Mouse (Mus musculus) forebrain, embryonic 13.5 days (tissue): ENCODE results near the gene Acer2. TPM values are rescaled to one million over a fixed set of nuclear protein-coding genes. Genes with fewer than 3 reads are reported as not detected.
A peak's percentile ranks its signal among the peaks of the same experiment; 100 is the strongest.
"Not testable (repeated sequence)": the region's sequence is repeated elsewhere in the genome, so short reads cannot be mapped to it uniquely, and the experiment has no call there.

Experiments
- ATAC-seq: fragments of 200-750 bp; cut with Nextera tagmentation; 2 replicates; pipeline ENCODE4 v1.8.0; 2017
- H3K27ac ChIP-seq: fragments of 300-500 bp; sonication (generic); 2 replicates; pipeline ENCODE4 v1.5.1; 2015; ENCODE audit warnings: inconsistent platforms, mild to moderate bottlenecking, moderate library complexity
- H3K27me3 ChIP-seq: fragments of 300-500 bp; sonication (generic); 2 replicates; pipeline ENCODE4 v1.6.1; 2015; ENCODE audit warnings: mild to moderate bottlenecking, inconsistent platforms
- H3K36me3 ChIP-seq: fragments of 300-500 bp; sonication (generic); 2 replicates; pipeline ENCODE4 v1.6.1; 2015; ENCODE audit warnings: mild to moderate bottlenecking, inconsistent platforms; ENCODE audit not compliant: poor library complexity, severe bottlenecking
- H3K4me1 ChIP-seq: fragments of 300-500 bp; sonication (generic); 2 replicates; pipeline ENCODE4 v1.6.1; 2015; ENCODE audit warnings: inconsistent platforms
- H3K4me2 ChIP-seq: fragments of 300-500 bp; sonication (generic); 2 replicates; pipeline ENCODE4 v1.6.1; 2015; ENCODE audit warnings: inconsistent platforms, mild to moderate bottlenecking, moderate library complexity
- H3K4me3 ChIP-seq: fragments of 300-500 bp; sonication (generic); 2 replicates; pipeline ENCODE4 v1.5.1; 2015; ENCODE audit warnings: mild to moderate bottlenecking, inconsistent platforms
- H3K9ac ChIP-seq: fragments of 300-500 bp; sonication (generic); 2 replicates; pipeline ENCODE4 v1.6.1; 2015; ENCODE audit warnings: mild to moderate bottlenecking, inconsistent platforms
- H3K9me3 ChIP-seq: fragments of 300-500 bp; sonication (generic); replicated peaks from 2 replicates; pipeline ENCODE4 v1.6.1; 2016; ENCODE audit warnings: inconsistent platforms
- WGBS: fragments of 180-500 bp; shearing (Covaris S2); methylation state at CpG from one replicate; pipeline ENCODE4 v1.1.7; 2015; 5-methylcytosine and 5-hydroxymethylcytosine counted together
- polyA plus RNA-seq: library from polyadenylated mRNA; unstranded; fragments of >200 nt; fragmentation: Nextera tagmentation; extraction: Ambion mirVana; gene quantifications from 2 replicates; pipeline ENCODE4 v1.2.1, GENCODE M21; 2015

The Acer2 gene
- 10.9 and 14.0 TPM in 2 replicates for polyA plus RNA-seq

DNA sequence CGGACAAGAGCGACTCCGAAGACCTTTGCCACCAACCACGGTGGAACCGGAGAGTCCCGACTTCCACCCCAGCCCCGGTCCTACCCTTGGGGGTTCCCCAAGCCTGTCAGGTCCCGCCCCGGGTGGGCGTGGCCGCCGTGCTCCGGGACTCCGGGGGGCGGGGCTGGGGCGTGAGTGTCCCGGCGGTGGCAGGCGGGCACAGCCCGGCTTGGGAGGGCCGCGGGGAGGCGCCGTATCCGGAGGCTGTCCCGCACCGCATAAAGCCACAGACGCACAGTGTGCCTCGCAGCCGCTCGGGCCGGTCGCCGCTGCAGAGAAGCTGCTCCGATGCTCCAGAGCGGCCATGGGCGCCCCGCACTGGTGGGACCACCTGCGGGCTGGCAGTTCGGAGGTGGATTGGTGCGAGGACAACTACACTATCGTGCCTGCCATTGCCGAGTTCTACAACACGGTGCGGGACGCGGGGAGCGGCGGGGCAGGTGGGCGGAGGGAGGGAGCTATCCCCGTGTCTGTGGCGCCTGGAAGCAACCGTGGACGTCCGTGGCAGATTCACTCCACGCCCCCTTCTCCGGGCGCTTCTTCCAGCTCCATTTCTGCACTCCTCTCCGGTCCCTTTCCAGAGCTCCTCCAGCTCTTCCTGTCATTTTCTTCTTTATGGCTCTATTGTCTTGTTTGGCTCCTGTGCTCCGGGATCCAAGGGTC is at the start of gene Acer2:
Acer2 (plus strand) TSS at position 251 of the 702 bp plus-strand sequence.
- Histone ChIP-seq H3K9ac (peak within 1 kb of the TSS; percentile 77), H3K27me3 (peaks cover 18% of the 10 kb centered on the region), H3K4me2 (peak within 1 kb of the TSS; percentile 93), H3K9me3 (no peaks in the 10 kb centered on the region), H3K27ac (no peak within 1 kb of the TSS), H3K4me1 (peaks cover 3% of the 10 kb centered on the region; the same call in 1 of the 2 replicates), H3K4me3 (peak within 1 kb of the TSS; percentile 62), H3K36me3 (no peaks in the 10 kb centered on the region)
- under 1% methylated on average over 60 of the region's 60 CpGs for WGBS
- peak; percentile 96 for ATAC-seq

DNA sequence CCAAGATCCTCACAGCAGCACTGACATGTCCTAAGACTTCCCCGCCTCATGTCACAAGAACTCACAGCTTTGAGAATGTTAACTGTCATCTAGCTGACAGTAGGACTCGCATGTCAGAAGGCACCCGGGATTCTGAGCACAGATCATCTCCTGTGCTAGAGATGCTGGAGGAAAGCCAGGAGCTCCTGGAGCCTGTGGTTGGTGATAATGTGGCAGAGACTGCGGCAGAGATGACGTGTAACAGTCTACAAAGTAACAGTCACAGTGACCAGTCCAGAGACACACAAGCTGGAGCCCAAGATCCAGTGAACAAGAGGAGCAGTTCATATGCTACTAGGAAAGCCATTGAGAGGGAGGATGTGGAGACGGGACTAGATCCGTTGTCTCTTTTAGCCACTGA is 49.1 kb upstream of the Acer2 start:
- no peaks in the 10 kb centered on the region for H3K9me3 ChIP-seq
- H3K9ac ChIP-seq, result no peak overlapping the region
- no peaks in the 10 kb centered on the region for H3K4me1 ChIP-seq
- H3K27ac ChIP-seq, result no peak overlapping the region
- ATAC-seq, result no peak
- H3K27me3 ChIP-seq, result no peaks in the 10 kb centered on the region
- H3K36me3 ChIP-seq, result peaks cover 45% of the 10 kb centered on the region
- no peak overlapping the region for H3K4me3 ChIP-seq
- no peak overlapping the region for H3K4me2 ChIP-seq
- WGBS, result 89% methylated on average over 7 of the region's 7 CpGs

DNA sequence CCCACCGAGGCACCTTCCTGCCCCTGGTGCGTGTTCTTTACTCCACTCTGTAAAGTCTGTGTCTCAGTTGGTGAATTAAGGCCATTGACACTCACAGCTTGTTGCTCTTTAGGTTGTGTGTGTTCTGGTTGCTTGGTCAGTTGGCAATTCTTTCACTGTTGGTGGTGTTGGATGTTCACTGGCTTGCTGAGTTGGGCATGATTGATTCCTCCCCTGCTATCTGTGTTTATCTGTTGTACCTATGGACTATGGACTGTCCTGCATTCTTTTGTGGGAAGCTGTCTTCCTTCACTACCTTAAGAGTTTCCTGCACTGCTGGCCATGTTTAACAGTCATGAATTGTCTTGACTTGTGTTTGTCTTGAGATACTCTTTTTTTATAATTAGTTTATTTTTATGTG is 42.3 kb upstream of the Acer2 start:
- H3K9ac ChIP-seq, result no peak overlapping the region
- no peak overlapping the region for H3K4me3 ChIP-seq
- no peak for ATAC-seq
- H3K36me3 ChIP-seq, result peaks cover 46% of the 10 kb centered on the region
- 89% methylated on average over 2 of the region's 2 CpGs for WGBS
- no peak overlapping the region for H3K4me2 ChIP-seq
- H3K9me3 ChIP-seq, result no peaks in the 10 kb centered on the region
- no peak overlapping the region for H3K27ac ChIP-seq
- H3K4me1 ChIP-seq, result no peaks in the 10 kb centered on the region
- H3K27me3 ChIP-seq, result no peaks in the 10 kb centered on the region

GRCm38 (mm10) chr4:86841141-86841540 is 33.1 kb upstream of the Acer2 start:
- not testable (repeated sequence) for H3K4me2 ChIP-seq, H3K4me1 ChIP-seq, H3K9ac ChIP-seq, H3K9me3 ChIP-seq, H3K27ac ChIP-seq, ATAC-seq, H3K4me3 ChIP-seq, H3K27me3 ChIP-seq
- peaks cover 73% of the 10 kb centered on the region for H3K36me3 ChIP-seq
- WGBS, result 96% methylated on average over 2 of the region's 2 CpGs

DNA sequence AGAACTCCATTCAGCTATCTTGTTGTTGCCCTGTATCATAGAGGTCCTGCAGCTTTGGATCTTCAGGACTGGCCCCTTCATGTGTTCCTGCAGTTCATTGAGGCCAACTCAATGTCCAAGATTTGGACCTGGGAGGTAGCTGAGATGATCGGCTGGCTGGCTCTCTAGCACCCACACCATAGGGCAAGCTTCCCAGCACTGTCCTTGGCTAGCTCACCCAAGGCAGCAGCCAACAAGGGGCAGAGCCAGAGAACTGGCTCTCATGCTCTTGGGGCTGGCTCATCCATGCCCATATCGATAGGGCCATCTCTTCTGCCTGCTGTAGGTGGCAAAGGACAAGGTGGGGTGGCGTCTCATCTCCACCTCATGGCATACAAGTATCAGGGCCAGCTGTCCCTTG is 28.8 kb upstream of the Acer2 start:
- H3K4me3 ChIP-seq, result no peak overlapping the region
- no peak overlapping the region for H3K9ac ChIP-seq
- no peaks in the 10 kb centered on the region for H3K4me1 ChIP-seq
- no peaks in the 10 kb centered on the region for H3K9me3 ChIP-seq
- no peak overlapping the region for H3K27ac ChIP-seq
- H3K27me3 ChIP-seq, result no peaks in the 10 kb centered on the region
- no peak overlapping the region for H3K4me2 ChIP-seq
- no peak for ATAC-seq
- WGBS, result 96% methylated on average over 3 of the region's 3 CpGs
- H3K36me3 ChIP-seq, result peaks cover 60% of the 10 kb centered on the region

- Histone ChIP-seq H3K4me1 (no peaks in the 10 kb centered on the region), H3K27me3 (no peaks in the 10 kb centered on the region), H3K9me3 (no peaks in the 10 kb centered on the region), H3K36me3 (peaks cover 54% of the 10 kb centered on the region), H3K4me2 (no peak overlapping the region), H3K27ac (no peak overlapping the region), H3K9ac (no peak overlapping the region), H3K4me3 (no peak overlapping the region)
- WGBS, result 90% methylated on average over 2 of the region's 2 CpGs
- no peak for ATAC-seq
Observed at GRCm38 (mm10) chr4:86847246-86847645, 26.9 kb upstream of the Acer2 start.

DNA sequence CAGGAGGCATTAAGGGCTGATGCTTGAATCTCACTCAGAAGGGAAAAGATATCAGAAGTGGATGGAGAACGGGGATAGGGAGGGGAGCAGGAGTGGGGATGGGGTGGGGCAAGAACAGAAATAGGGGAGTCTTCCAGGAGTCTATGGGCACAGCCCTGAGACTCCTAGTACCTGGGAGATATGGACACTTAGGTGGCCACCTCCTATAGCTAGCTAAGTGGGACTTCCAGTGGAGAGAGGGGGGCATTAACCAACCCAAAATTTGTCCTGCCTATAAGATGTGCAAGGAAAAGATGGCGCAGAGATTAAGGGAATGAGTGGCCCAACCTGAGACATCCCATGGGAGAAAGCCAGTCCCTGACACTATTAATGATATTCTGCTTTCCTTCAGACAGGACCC is 22.9 kb upstream of the Acer2 start:
- H3K36me3 ChIP-seq, result peaks cover 56% of the 10 kb centered on the region
- H3K27ac ChIP-seq, result no peak overlapping the region
- no peak overlapping the region for H3K4me2 ChIP-seq
- H3K9me3 ChIP-seq, result no peaks in the 10 kb centered on the region
- no peak overlapping the region for H3K9ac ChIP-seq
- WGBS, result 85% methylated on average over 2 of the region's 2 CpGs
- peaks cover 9% of the 10 kb centered on the region for H3K4me1 ChIP-seq
- ATAC-seq, result 0 out of 2 replicates have a peak, but pooled peaks have one; percentile 25
- no peaks in the 10 kb centered on the region for H3K27me3 ChIP-seq
- no peak overlapping the region for H3K4me3 ChIP-seq

- no peak overlapping the region for H3K4me3 ChIP-seq
- no peak overlapping the region for H3K27ac ChIP-seq
- peaks cover 9% of the 10 kb centered on the region for H3K4me1 ChIP-seq
- H3K27me3 ChIP-seq, result no peaks in the 10 kb centered on the region
- WGBS, result 79% methylated on average over 3 of the region's 3 CpGs
- no peaks in the 10 kb centered on the region for H3K9me3 ChIP-seq
- ATAC-seq, result no peak
- no peak overlapping the region for H3K4me2 ChIP-seq
- no peak overlapping the region for H3K9ac ChIP-seq
- H3K36me3 ChIP-seq, result peaks cover 53% of the 10 kb centered on the region
Observed at GRCm38 (mm10) chr4:86852018-86852417, 22.2 kb upstream of the Acer2 start.

- H3K36me3 ChIP-seq, result peaks cover 48% of the 10 kb centered on the region
- H3K4me2 ChIP-seq, result no peak overlapping the region
- WGBS, result 91% methylated on average over 4 of the region's 4 CpGs
- ATAC-seq, result no peak
- no peaks in the 10 kb centered on the region for H3K27me3 ChIP-seq
- no peak overlapping the region for H3K9ac ChIP-seq
- no peak overlapping the region for H3K27ac ChIP-seq
- H3K4me3 ChIP-seq, result no peak overlapping the region
- H3K4me1 ChIP-seq, result peaks cover 12% of the 10 kb centered on the region
- H3K9me3 ChIP-seq, result no peaks in the 10 kb centered on the region
Observed at GRCm38 (mm10) chr4:86852813-86853590, 21.2 kb upstream of the Acer2 start.

DNA sequence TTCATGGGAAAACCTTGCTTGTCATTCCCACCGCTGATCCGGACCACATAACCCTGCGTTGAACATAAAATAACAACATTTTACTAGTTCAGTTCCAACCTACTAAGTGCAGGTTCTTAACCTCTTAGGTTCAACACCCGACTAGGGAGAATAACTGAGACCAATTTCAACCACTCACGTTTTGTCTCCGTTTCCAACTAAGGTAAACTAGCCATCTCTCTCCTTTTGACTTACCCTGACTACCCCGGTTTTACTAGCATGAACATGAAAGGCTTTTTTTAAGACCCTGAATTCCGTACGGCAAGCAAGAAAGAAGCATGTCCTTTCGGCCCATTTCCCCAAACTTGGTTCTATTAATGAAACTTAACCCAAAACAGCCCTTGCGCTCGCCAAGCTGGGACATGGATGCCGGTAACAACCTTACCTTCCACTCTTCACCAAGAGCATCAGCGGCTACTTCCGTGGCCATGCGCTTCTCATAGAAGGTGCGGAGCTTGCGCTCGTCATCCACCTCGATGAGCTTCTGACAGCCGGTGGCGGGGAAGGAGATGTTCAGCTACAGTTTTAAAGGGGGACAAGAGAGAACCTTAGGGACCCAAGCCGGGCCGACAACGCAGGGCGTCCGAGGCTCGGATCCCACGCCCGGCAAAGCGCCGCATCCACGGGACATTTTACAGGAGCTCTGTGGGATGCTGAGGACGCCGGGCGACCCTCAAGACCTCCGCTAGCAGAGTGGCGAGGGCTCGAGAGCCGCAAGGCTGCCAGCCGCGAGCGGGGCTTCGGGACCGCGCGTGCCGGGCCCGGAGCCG is 17.7 kb upstream of the Acer2 start:
- Histone ChIP-seq H3K4me2 (peak overlapping the region; percentile 66), H3K4me3 (peak overlapping the region; percentile 95), H3K9ac (peak overlapping the region; percentile 100), H3K27ac (peak overlapping the region; percentile 96), H3K4me1 (peaks cover 16% of the 10 kb centered on the region), H3K36me3 (peaks cover 39% of the 10 kb centered on the region), H3K9me3 (no peaks in the 10 kb centered on the region), H3K27me3 (no peaks in the 10 kb centered on the region)
- 2% methylated on average over 49 of the region's 50 CpGs for WGBS
- no peak for ATAC-seq

GRCm38 (mm10) chr4:86857113-86858069 is 16.8 kb upstream of the Acer2 start, which contains the start of gene Rps6:
Gene Rps6 (minus strand): TSS chr4:86857412.
- peak; percentile 99 for ATAC-seq
- peaks cover 16% of the 10 kb centered on the region for H3K4me1 ChIP-seq
- WGBS, result under 1% methylated on average over 68 of the region's 68 CpGs
- peak within 1 kb of the TSS; percentile 96 for H3K27ac ChIP-seq
- peak within 1 kb of the TSS; percentile 80 for H3K4me2 ChIP-seq
- H3K36me3 ChIP-seq, result peaks cover 32% of the 10 kb centered on the region
- no peaks in the 10 kb centered on the region for H3K27me3 ChIP-seq
- H3K9ac ChIP-seq, result peak within 1 kb of the TSS; percentile 100
- H3K4me3 ChIP-seq, result peak within 1 kb of the TSS; percentile 95
- H3K9me3 ChIP-seq, result no peaks in the 10 kb centered on the region
